Mouse (Mus musculus) G1E (cell line): ENCODE results near the gene Rps11.

ENCODE experiments used
- CTCF ChIP-seq: IDR thresholded peaks from 2 replicates; pipeline ENCODE4 v1.5.1; 2012; ENCODE audit warnings: low read depth, low read length, inconsistent platforms, mixed read lengths
- GATA1 ChIP-seq: IDR thresholded peaks from 2 replicates; pipeline ENCODE4 v1.6.1; 2012; ENCODE audit warnings: borderline replicate concordance, low read length, inconsistent platforms, mixed read lengths
- POLR2AphosphoS5 ChIP-seq: IDR thresholded peaks from 2 replicates; pipeline ENCODE4 v1.6.1; 2012; ENCODE audit warnings: low read depth, low read length, inconsistent platforms; ENCODE audit not compliant: insufficient replicate concordance
- TAL1 ChIP-seq: conservative IDR thresholded peaks from 2 replicates; pipeline ENCODE4 v1.6.1; 2012; ENCODE audit warnings: low read depth, low read length, inconsistent platforms, mixed read lengths

DNA sequence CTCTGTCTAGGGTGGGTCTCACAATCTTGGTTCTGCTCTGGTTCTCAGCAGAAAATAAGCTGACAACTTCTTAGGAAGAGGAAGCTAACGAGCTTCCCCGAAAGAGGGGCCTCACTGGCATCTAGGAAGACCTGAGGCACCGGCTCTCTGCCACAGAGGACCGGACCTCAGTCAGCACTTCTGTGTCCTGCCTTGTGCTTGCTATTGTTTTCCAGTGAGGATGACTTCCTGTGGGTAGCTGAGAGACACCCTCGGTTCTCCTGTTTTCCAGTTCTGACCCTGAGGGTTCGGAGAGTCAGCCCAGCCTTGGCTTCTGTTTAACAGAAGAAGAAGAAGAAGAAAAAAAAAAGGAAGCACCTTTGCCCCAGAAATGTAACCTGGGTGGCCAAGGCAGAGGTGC, 26.8 kb downstream of the Rps11 start:
- TF ChIP-seq CTCF (no peak), GATA1 (no peak), TAL1 (no peak), POLR2AphosphoS5 (no peak)
